Mouse (Mus musculus) intestine, embryonic 15.5 days (tissue): ENCODE results near the gene Gm20604. TPM values are rescaled to one million over a fixed set of nuclear protein-coding genes. Genes with fewer than 3 reads are reported as not detected.
A peak's percentile ranks its signal among the peaks of the same experiment; 100 is the strongest.

Experiments
- ATAC-seq: fragments of 200-750 bp; cut with Nextera tagmentation; 2 replicates; pipeline ENCODE4 v1.8.0; 2017; ENCODE audit warnings: moderate TSS enrichment, moderate library complexity
- H3K27ac ChIP-seq: fragments of 300-500 bp; sonication (generic); 2 replicates; pipeline ENCODE4 v1.5.1; 2015; ENCODE audit warnings: mild to moderate bottlenecking, inconsistent platforms
- H3K27me3 ChIP-seq: fragments of 300-500 bp; sonication (generic); replicated peaks from 2 replicates; pipeline ENCODE4 v1.6.1; 2015; ENCODE audit warnings: inconsistent platforms
- H3K36me3 ChIP-seq: fragments of 300-500 bp; sonication (generic); 2 replicates; pipeline ENCODE4 v1.6.1; 2015; ENCODE audit warnings: inconsistent platforms
- H3K4me1 ChIP-seq: fragments of 300-500 bp; sonication (generic); replicated peaks from 2 replicates; pipeline ENCODE4 v1.6.1; 2015; ENCODE audit warnings: inconsistent platforms
- H3K4me2 ChIP-seq: fragments of 300-500 bp; sonication (generic); replicated peaks from 2 replicates; pipeline ENCODE4 v1.6.1; 2015; ENCODE audit warnings: mild to moderate bottlenecking, inconsistent platforms
- H3K4me3 ChIP-seq: fragments of 300-500 bp; sonication (generic); replicated peaks from 2 replicates; pipeline ENCODE4 v1.5.1; 2015; ENCODE audit warnings: inconsistent platforms
- H3K9ac ChIP-seq: fragments of 300-500 bp; sonication (generic); 2 replicates; pipeline ENCODE4 v1.6.1; 2015; ENCODE audit warnings: inconsistent platforms
- H3K9me3 ChIP-seq: fragments of 300-500 bp; sonication (generic); 2 replicates; pipeline ENCODE4 v1.6.1; 2016; ENCODE audit warnings: inconsistent platforms
- WGBS: fragments of 180-500 bp; shearing (Covaris S2); methylation state at CpG from one replicate; pipeline ENCODE4 v1.1.7; 2015; 5-methylcytosine and 5-hydroxymethylcytosine counted together
- polyA plus RNA-seq: library from polyadenylated mRNA; unstranded; fragments of >200 nt; fragmentation: Nextera tagmentation; extraction: Ambion mirVana; gene quantifications from 2 replicates; pipeline ENCODE4 v1.2.1, GENCODE M21; 2015

Gm20604 gene
- polyA plus RNA-seq, 1 experiment from 2014 or later: 21.0 TPM

DNA sequence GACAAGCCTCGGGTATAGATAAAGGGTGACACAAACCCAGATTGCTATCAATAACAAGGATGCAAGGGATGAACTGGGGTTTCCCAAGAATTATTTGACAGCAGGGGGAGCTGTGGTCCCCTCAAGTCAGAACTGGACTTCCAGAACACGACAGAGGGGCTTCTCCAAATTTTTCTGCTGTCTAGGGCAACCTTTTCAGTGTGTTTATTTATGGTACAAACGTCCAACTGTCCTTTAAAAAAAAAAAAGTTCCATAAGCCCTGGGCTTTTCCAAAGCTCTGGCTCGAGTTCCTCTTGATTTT, 55.4 kb downstream of the Gm20604 start:
- Histone ChIP-seq H3K4me1 (peaks cover 44% of the 10 kb centered on the region), H3K4me2 (peak overlapping the region; percentile 95), H3K9me3 (no peaks in the 10 kb centered on the region), H3K9ac (peak overlapping the region; percentile 84), H3K27me3 (no peaks in the 10 kb centered on the region), H3K36me3 (no peaks in the 10 kb centered on the region), H3K27ac (peak overlapping the region; percentile 81), H3K4me3 (peak overlapping the region; percentile 86)
- 6% methylated on average over 4 of the region's 4 CpGs for WGBS
- no peak for ATAC-seq

DNA sequence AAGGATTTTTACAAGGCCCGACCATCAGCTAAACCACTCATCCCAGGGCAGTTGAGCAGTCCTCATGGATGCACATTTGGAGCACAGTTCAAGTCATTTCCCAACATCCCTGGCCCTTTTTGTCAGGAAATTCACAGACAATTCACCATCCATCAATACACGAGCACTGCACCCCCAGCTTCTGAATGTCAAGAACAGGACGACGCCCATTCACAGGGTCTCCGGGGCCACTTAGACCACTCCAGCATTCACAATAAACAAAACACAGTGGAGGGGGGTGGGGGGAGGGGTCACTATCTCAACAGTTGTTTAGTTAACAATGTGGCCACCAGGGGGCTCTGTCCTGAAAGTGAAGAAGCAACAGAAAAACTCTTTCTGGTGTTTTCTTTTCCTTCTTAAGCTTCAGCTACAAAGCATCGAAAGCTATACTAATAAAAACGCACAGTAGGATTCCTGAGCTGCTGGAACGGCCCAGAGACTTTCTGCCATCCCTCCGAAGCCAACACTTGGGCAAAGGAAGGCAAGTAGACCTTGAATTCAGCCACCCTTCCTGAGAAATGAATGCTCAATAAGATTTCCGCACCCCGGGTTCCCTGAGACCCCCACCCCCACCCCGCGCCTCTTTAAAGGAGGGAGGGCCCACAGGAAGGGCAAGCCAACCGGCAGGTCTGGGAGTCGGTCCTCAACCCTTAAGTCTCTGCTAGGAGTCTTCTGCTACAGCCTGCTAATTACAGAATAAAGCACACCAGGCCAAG, 55.9 kb downstream of the Gm20604 start:
- Histone ChIP-seq H3K4me1 (peaks cover 46% of the 10 kb centered on the region), H3K4me3 (peak overlapping the region; percentile 86), H3K27ac (peak overlapping the region; percentile 81), H3K27me3 (no peaks in the 10 kb centered on the region), H3K9me3 (no peaks in the 10 kb centered on the region), H3K4me2 (peak overlapping the region; percentile 95), H3K36me3 (no peaks in the 10 kb centered on the region), H3K9ac (peak overlapping the region; percentile 29)
- no peak for ATAC-seq
- 11% methylated on average over 15 of the region's 15 CpGs for WGBS

DNA sequence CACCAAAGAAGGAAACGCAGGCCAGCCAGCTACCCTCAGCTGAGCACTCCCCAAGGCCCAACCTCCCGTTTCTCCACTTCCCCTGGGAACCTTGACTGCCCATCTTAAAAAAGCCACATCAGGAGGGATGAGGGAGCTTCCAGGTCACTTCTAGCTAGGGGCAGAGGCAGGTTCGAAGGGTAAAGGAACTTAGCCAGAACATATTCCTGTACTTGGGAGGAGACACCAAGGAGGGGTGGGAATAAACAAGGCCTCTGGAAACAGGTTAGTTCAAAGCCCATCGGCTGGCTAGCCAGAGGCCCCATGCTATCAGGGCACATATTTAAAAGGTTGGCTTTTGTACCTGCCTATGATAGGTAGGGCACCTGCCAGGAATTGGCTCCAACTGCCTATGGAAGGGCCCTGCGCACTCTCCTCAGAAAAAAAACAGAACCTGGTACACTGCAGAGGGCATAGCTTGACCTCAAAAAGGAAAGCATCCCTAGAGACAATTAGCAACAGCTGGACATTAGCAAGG, 56.7 kb downstream of the Gm20604 start:
- H3K4me1 ChIP-seq: peaks cover 52% of the 10 kb centered on the region
- no peak overlapping the region for H3K4me3 ChIP-seq
- no peaks in the 10 kb centered on the region for H3K27me3 ChIP-seq
- 86% methylated on average over 5 of the region's 5 CpGs for WGBS
- ATAC-seq: no peak
- no peaks in the 10 kb centered on the region for H3K9me3 ChIP-seq
- H3K27ac ChIP-seq: no peak overlapping the region
- H3K4me2 ChIP-seq: peak overlapping the region; percentile 95; the same call in 1 of the 2 replicates
- H3K36me3 ChIP-seq: no peaks in the 10 kb centered on the region
- H3K9ac ChIP-seq: no peak overlapping the region

DNA sequence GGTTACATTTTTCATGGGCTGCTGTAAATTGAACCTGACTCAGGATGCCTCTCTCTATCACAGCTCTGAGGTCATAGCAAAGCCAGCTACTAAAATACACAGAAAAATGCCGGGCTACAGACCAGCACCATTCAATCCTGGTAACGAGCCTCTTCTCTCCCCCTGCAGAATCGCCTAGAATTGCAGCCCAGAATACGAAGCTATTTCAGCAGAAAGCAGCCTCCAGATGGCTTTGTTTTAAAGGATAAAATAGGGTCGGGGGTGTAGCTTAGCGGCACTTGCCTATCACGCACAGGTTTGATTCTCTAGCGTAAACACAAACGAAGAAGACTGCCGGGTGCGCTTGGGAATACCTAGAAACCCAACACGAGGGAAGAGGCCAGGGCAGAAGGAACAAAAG, 58.0 kb downstream of the Gm20604 start:
- no peak for ATAC-seq
- Histone ChIP-seq H3K27me3 (no peaks in the 10 kb centered on the region), H3K4me1 (peaks cover 56% of the 10 kb centered on the region), H3K4me2 (no peak overlapping the region), H3K27ac (no peak overlapping the region), H3K9me3 (no peaks in the 10 kb centered on the region), H3K9ac (no peak overlapping the region), H3K4me3 (no peak overlapping the region), H3K36me3 (no peaks in the 10 kb centered on the region)
- 54% methylated on average over 12 of the region's 12 CpGs for WGBS

DNA sequence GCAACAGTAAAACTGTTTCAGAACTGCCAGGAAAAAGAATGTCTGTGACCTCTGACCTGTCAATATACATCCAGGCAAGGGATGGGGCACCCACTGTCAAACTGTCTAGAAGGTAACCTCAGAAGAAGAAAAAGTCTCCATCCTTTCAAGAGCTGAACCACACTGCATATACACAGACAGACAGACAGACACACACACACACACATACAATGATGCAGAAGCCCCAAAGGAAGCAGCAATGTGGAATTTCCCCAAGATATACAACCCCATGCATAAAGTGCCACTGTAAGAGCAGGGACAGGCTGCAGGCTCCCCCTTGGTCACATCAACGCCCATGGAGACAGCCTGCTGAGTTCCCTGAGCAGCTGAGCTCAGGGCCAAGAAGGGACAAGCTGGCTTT, 59.3 kb downstream of the Gm20604 start:
- Histone ChIP-seq H3K4me3 (no peak overlapping the region), H3K9ac (no peak overlapping the region), H3K36me3 (no peaks in the 10 kb centered on the region), H3K27me3 (no peaks in the 10 kb centered on the region), H3K4me1 (peaks cover 58% of the 10 kb centered on the region), H3K4me2 (no peak overlapping the region), H3K27ac (no peak overlapping the region), H3K9me3 (no peaks in the 10 kb centered on the region)
- no peak for ATAC-seq
- 38% methylated on average over 1 of the region's 1 CpGs for WGBS

DNA sequence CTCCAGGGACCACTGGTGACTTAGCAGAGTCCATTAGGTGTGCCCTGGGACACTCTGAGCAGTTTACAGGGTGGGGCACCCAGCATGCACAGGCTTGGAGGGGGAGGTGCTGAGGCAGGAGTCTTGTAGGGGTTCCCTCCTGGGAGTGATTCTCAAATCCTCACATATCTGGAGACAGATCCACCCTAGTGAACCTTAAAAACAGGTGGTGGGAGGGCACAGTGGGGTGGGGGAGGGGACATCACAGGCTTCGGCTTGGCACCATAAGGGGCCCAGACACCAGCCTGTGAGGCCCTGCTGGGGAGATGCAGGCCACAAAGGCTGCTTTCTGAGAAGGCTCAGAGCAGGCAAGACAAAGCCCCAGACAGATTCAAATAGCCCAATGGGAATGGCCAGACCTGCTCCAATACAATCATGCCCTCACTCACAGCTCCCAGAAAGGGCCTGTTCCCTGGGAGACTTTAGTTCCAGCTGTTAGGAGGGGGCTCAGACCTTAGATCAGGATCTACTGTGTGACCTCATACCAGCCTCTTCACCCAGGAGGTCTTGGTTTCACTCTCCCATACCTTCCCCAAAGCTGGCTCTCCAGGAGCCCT, 60.3 kb downstream of the Gm20604 start:
- Histone ChIP-seq H3K27ac (peak overlapping the region; percentile 45; the same call in 1 of the 2 replicates), H3K9me3 (no peaks in the 10 kb centered on the region), H3K4me2 (0 out of 2 replicates have a peak overlapping the region, but pooled peaks have one; percentile 9), H3K27me3 (no peaks in the 10 kb centered on the region), H3K4me3 (no peak overlapping the region), H3K36me3 (no peaks in the 10 kb centered on the region), H3K9ac (no peak overlapping the region), H3K4me1 (peaks cover 50% of the 10 kb centered on the region)
- peak; percentile 80 for ATAC-seq
- 39% methylated on average over 1 of the region's 1 CpGs for WGBS

DNA sequence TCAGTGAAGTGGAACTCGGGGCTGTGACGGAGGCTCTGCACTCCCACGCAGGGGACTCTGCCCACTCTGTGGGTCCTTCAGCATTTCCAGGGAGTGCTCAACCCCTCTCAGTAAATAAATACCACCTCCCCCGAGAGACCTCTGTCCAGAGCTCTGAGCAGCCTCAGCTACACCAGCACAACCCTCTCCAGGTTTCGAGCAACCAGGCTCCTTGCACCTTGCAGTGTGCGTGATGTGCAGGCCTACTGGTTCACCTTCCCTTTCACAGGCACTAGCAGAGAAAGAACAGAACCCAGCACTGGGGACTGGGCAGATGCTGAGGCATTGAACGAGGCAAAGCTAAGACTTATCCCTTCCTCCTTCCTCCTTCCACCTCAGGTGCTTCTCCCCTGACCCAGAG, 61.1 kb downstream of the Gm20604 start:
- H3K27ac ChIP-seq: no peak overlapping the region
- H3K4me2 ChIP-seq: no peak overlapping the region
- no peak overlapping the region for H3K9ac ChIP-seq
- no peaks in the 10 kb centered on the region for H3K27me3 ChIP-seq
- ATAC-seq: peak; percentile 17; the same call in 1 of the 2 replicates
- no peaks in the 10 kb centered on the region for H3K9me3 ChIP-seq
- no peak overlapping the region for H3K4me3 ChIP-seq
- H3K4me1 ChIP-seq: peaks cover 46% of the 10 kb centered on the region
- no peaks in the 10 kb centered on the region for H3K36me3 ChIP-seq
- WGBS: 70% methylated on average over 7 of the region's 7 CpGs

DNA sequence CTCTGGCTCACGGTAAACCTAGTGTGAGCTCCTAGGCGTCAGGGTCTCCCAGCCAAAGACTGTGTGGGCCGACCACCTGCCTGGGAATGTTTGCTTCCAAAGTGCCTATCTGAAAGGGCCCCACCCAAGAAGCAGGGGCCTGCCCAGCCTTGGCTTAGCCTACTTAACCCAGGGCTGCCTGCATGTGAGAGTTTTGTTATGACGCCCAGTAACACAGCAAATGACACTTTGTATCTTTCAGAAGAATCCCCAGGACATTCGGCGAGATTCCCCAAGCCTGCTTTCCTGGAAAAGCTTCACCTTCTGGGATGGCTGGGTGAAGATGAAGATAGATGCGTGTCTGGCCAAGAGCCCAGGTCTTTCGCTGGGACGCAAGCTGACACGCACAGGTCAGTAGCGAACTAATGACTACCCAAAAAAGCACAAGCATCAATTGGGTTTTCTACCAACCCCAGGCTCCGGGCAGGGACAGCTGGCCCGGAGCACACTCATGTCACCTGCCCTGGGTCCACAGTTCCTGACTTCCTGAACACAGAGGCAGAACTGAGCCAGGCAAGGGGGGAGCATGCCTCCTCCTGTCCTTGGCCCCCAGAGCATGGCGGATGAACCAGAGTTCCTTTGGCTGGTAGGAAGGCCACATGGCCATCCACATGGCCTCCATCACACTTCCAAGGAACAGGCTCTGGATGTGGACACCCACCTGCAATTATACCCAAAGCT, 61.7 kb downstream of the Gm20604 start:
- H3K9me3 ChIP-seq: no peaks in the 10 kb centered on the region
- H3K4me3 ChIP-seq: no peak overlapping the region
- no peak overlapping the region for H3K4me2 ChIP-seq
- ATAC-seq: no peak
- H3K36me3 ChIP-seq: no peaks in the 10 kb centered on the region
- peaks cover 49% of the 10 kb centered on the region for H3K4me1 ChIP-seq
- no peak overlapping the region for H3K9ac ChIP-seq
- no peaks in the 10 kb centered on the region for H3K27me3 ChIP-seq
- H3K27ac ChIP-seq: no peak overlapping the region
- WGBS: 74% methylated on average over 14 of the region's 14 CpGs

DNA sequence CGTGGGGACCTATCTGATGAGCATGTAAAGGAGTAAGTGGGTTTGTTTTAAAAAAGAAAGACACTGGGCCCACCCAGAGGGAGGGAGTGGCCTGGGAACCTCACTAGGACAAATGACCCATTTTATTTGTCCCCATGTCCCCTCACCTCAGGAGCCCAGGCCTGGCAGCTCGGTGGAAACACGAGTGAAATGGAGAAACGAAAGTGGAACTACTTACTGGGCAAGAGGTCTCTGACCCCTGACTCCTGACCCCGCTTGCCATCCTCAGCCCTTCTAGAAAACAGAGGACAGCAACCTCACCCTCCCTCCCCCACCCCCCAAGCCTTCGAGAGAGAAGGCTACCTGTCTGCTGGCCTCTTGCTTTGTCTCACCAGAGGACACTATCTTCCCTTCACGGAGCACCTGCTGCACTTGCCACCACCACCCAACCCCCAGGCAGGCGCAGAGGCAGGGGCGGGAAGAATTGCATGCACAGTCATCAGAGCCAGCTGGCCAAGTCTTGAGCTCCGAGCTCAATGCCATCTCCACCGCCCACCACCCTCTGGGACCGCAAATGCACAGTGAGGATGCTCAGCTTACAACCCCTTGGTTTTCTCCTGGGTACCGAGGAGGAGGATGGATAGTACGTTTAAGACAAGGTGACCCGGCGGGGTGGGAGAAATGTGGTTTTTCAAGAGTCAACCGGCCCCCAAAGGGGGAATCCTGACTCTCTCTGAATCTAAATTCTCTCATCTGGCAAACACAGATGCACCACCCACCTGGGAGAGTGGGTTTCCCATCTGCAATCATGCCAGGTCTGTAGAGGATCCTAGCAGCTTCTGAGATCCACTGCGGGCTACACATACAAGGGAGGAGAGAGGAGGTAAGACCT, 62.9 kb downstream of the Gm20604 start:
- no peak overlapping the region for H3K9ac ChIP-seq
- H3K4me3 ChIP-seq: no peak overlapping the region
- no peaks in the 10 kb centered on the region for H3K9me3 ChIP-seq
- peaks cover 59% of the 10 kb centered on the region for H3K4me1 ChIP-seq
- no peak overlapping the region for H3K4me2 ChIP-seq
- 69% methylated on average over 18 of the region's 18 CpGs for WGBS
- ATAC-seq: no peak
- H3K36me3 ChIP-seq: no peaks in the 10 kb centered on the region
- no peaks in the 10 kb centered on the region for H3K27me3 ChIP-seq
- no peak overlapping the region for H3K27ac ChIP-seq

DNA sequence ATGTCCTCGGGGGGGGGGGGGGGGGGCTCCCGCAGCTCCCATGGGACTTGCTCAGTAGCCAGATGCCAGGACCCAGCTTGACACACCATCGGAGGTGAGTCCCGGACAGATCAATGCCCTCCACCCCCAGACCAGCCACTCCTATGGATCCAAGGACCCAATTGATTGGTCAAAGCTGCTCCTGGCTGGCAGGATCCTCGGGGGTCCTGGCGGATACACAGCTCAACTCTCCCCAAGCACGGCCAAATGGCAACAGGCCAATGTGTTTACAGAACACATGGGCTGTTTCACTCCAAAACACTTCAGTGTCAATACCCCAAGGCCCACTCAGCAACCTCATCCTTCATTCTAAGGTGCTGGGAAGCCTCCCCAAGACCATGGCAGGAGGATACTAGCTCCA, 66.7 kb downstream of the Gm20604 start:
- Histone ChIP-seq H3K4me2 (no peak overlapping the region), H3K4me1 (peaks cover 43% of the 10 kb centered on the region), H3K36me3 (no peaks in the 10 kb centered on the region), H3K4me3 (no peak overlapping the region), H3K27me3 (no peaks in the 10 kb centered on the region), H3K9me3 (no peaks in the 10 kb centered on the region), H3K27ac (no peak overlapping the region), H3K9ac (no peak overlapping the region)
- WGBS: 67% methylated on average over 7 of the region's 7 CpGs
- ATAC-seq: no peak
